ENCODE assay signal across 8 mouse cellular contexts in the genomic region with DNA sequence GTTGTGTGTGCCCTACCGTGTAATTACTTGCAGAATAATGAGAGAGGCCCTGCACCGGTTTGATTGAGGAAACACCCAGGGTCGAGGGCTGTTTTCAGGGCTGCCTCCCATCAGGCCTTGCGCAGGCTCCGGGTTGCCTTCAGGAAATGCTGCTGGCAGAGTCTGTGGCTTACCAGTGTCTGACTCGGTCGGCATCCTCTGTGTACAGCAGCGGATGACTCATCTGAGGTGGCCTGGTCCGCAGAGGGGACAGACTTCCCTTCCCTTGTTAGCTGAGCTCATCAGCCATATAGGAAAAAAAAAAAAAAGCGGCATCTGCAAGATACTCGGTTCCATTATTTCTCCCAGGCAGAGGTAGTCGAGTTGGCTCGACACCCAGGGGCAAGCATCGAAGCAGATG.
DNase-seq lines count a peak whose midpoint lies in the region; ATAC-seq and TF ChIP-seq lines count a peak whose summit lies in the region.
"Had no signal": no experiment of that assay in that cellular context is flagged by ENCODE, and none has a peak within 500 bp of the region (broad histone marks: within the 10 kb centered on the region; RNA-seq: fewer than 3 reads in every experiment).

No protein-coding gene starts in this region.

- no peak for TF ChIP-seq CTCF in brain, embryonic 14.5 days (IDR thresholded peaks at IDR 0.05; ENCODE audit: borderline replicate concordance, extremely low read depth, insufficient read depth, insufficient read length)
- TF ChIP-seq CTCF in spleen, adult 2 months (IDR thresholded peaks at IDR 0.05; ENCODE audit: extremely low read depth, insufficient read depth, insufficient read length, insufficient replicate concordance) = no peak

- H3K4me1 ChIP-seq in heart, embryonic 13.5 days = peaks cover 5% of the 10 kb centered on the region; the same call in 1 of the 2 replicates
- peaks cover 29% of the 10 kb centered on the region for H3K4me1 ChIP-seq in kidney, embryonic 16.5 days (ENCODE audit: insufficient read depth, low read length)
- no peaks in the 10 kb centered on the region; the same call in 1 of the 2 replicates for H3K4me1 ChIP-seq in spleen, adult 2 months (ENCODE audit: control insufficient read depth, insufficient read depth, insufficient read length)

- WGBS in heart, embryonic 13.5 days = 60% methylated on average over 14 of the region's 14 CpGs
- 25% methylated on average over 14 of the region's 14 CpGs for WGBS in kidney, embryonic 16.5 days
- 3% methylated on average over 14 of the region's 14 CpGs for WGBS in spleen, adult 2 months

- H3K27ac ChIP-seq in heart, embryonic 13.5 days (replicated peaks) = 0 out of 2 replicates have a peak overlapping the region, but pooled peaks have one; percentile 17
- H3K27ac ChIP-seq in kidney, embryonic 16.5 days (ENCODE audit: low read length) = no peak overlapping the region
- H3K27ac ChIP-seq in spleen, adult 2 months (ENCODE audit: insufficient read depth, low read length) = 0 out of 2 replicates have a peak overlapping the region, but pooled peaks have one; percentile 22
- H3K27ac ChIP-seq: embryonic facial prominence, embryonic 13.5 days had no signal

- no peaks in the 10 kb centered on the region for H3K9me3 ChIP-seq in heart, embryonic 13.5 days
- H3K9me3 ChIP-seq in kidney, embryonic 16.5 days (ENCODE audit: low read length) = no peaks in the 10 kb centered on the region
- H3K9me3 ChIP-seq: embryonic facial prominence, embryonic 13.5 days had no signal

- ATAC-seq in heart, embryonic 13.5 days (ENCODE audit: extremely low read depth, insufficient number of reproducible peaks, low FRiP score, low TSS enrichment) = no peak
- peak; percentile 76 for ATAC-seq in kidney, embryonic 16.5 days (ENCODE audit: low FRiP score, low TSS enrichment)

- no peak for TF ChIP-seq POLR2A in brain, embryonic 14.5 days (IDR thresholded peaks at IDR 0.05; ENCODE audit: borderline replicate concordance, extremely low read depth, insufficient read depth, insufficient read length, poor library complexity, severe bottlenecking)
- no peak for TF ChIP-seq POLR2A in spleen, adult 2 months (IDR thresholded peaks at IDR 0.05; ENCODE audit: low read depth, low read length)

- no peak overlapping the region for H3K9ac ChIP-seq in heart, embryonic 13.5 days
- H3K9ac ChIP-seq in kidney, embryonic 16.5 days (replicated peaks; ENCODE audit: low read length) = peak overlapping the region; percentile 49
- H3K9ac ChIP-seq: embryonic facial prominence, embryonic 13.5 days had no signal

- no peak overlapping the region for H3K4me3 ChIP-seq in heart, embryonic 13.5 days
- H3K4me3 ChIP-seq in kidney, embryonic 16.5 days (ENCODE audit: low read length) = no peak overlapping the region
- H3K4me3 ChIP-seq in spleen, adult 2 months (ENCODE audit: extremely low read depth, insufficient read depth, insufficient read length) = peak overlapping the region; percentile 39; the same call in 1 of the 2 replicates
- H3K4me3 ChIP-seq: embryonic facial prominence, embryonic 13.5 days had no signal

- DNase-seq in spleen, adult 18-20 months = peak; percentile 56 to 57
- DNase-seq in spleen, adult 12 weeks (ENCODE audit: low spot score) = no peak
- peak; percentile 70 for DNase-seq in brain, embryonic 14.5 days (ENCODE audit: low read depth)
- peak; percentile 83 for DNase-seq in lung, postnatal 10 days
- peak in 1 of 2 experiments; percentile 76 for DNase-seq in spleen, adult 2 months (ENCODE audit: low read depth in 1 of 2, low spot score in 2 of 2)

- H3K27me3 ChIP-seq in heart, embryonic 13.5 days (replicated peaks) = no peaks in the 10 kb centered on the region
- no peaks in the 10 kb centered on the region for H3K27me3 ChIP-seq in kidney, embryonic 16.5 days (ENCODE audit: insufficient read depth, low read length)
- H3K27me3 ChIP-seq in spleen, adult 2 months (ENCODE audit: control insufficient read depth, insufficient read depth, low read length) = no peaks in the 10 kb centered on the region
- H3K27me3 ChIP-seq: embryonic facial prominence, embryonic 13.5 days had no signal

- no peaks in the 10 kb centered on the region for H3K36me3 ChIP-seq in heart, embryonic 13.5 days
- H3K36me3 ChIP-seq in kidney, embryonic 16.5 days (ENCODE audit: insufficient read depth, low read length) = no peaks in the 10 kb centered on the region
- no peaks in the 10 kb centered on the region for H3K36me3 ChIP-seq in spleen, adult 2 months (ENCODE audit: control insufficient read depth, insufficient read depth, low read length)
- H3K36me3 ChIP-seq: embryonic facial prominence, embryonic 13.5 days had no signal

- no peak overlapping the region for H3K4me2 ChIP-seq in heart, embryonic 13.5 days
- peak overlapping the region; percentile 13 for H3K4me2 ChIP-seq in kidney, embryonic 16.5 days (replicated peaks; ENCODE audit: low read depth, low read length)
- H3K4me2 ChIP-seq: embryonic facial prominence, embryonic 13.5 days had no signal
